Comparison of ENCODE assay signal across 12 mouse cellular contexts in genomic region chr2:115858246-115858645, GRCm38 (mm10).
A peak's percentile ranks its signal among the peaks of the same experiment; 100 is the strongest.
DNase-seq lines count a peak whose midpoint lies in the region; ATAC-seq and TF ChIP-seq lines count a peak whose summit lies in the region.
"Had no signal": no experiment of that assay in that cellular context is flagged by ENCODE, and none has a peak within 500 bp of the region (broad histone marks: within the 10 kb centered on the region; RNA-seq: fewer than 3 reads in every experiment).

No protein-coding gene starts in this region.

- no peak overlapping the region for H3K9ac ChIP-seq in heart, embryonic 11.5 days (ENCODE audit: low read depth, low read length)
- H3K9ac ChIP-seq in forebrain, embryonic 13.5 days = peak overlapping the region; percentile 60
- H3K9ac ChIP-seq in midbrain, embryonic 12.5 days (replicated peaks) = no peak overlapping the region
- H3K9ac ChIP-seq: lung, embryonic 15.5 days had no signal

- no peak for ATAC-seq in heart, embryonic 11.5 days (replicated peaks; ENCODE audit: insufficient number of reproducible peaks, low FRiP score, low TSS enrichment)
- ATAC-seq in forebrain, embryonic 13.5 days = no peak
- ATAC-seq in midbrain, embryonic 12.5 days (ENCODE audit: low FRiP score, low read depth) = no peak

- 10% methylated on average over 8 of the region's 8 CpGs for WGBS in heart, embryonic 11.5 days (ENCODE audit: insufficient replicate concordance)
- WGBS in forebrain, embryonic 13.5 days = 4% methylated on average over 8 of the region's 8 CpGs
- 2% methylated on average over 8 of the region's 8 CpGs for WGBS in midbrain, embryonic 12.5 days

- H3K36me3 ChIP-seq in heart, embryonic 11.5 days (ENCODE audit: control insufficient read depth, insufficient read depth, low read length) = no peaks in the 10 kb centered on the region
- no peaks in the 10 kb centered on the region for H3K36me3 ChIP-seq in E14TG2a.4 (ENCODE audit: insufficient read depth, low read length)
- peaks cover under 1% of the 10 kb centered on the region for H3K36me3 ChIP-seq in forebrain, embryonic 13.5 days (ENCODE audit: poor library complexity, severe bottlenecking)
- H3K36me3 ChIP-seq in midbrain, embryonic 12.5 days = no peaks in the 10 kb centered on the region
- H3K36me3 ChIP-seq: lung, embryonic 15.5 days had no signal

- no peak for DNase-seq in heart, postnatal 36 days
- DNase-seq in layer of hippocampus, adult 9-10 months (ENCODE audit: low spot score) = no peak
- no peak for DNase-seq in right cerebral cortex, postnatal 14 days
- DNase-seq in left cerebral cortex, adult 18-20 months (ENCODE audit: low spot score in 2 of 2) = no peak
- DNase-seq: B cell, adult 2 months; gastrocnemius, postnatal 25 days had no signal

- H3K4me2 ChIP-seq in heart, embryonic 11.5 days = peak overlapping the region; percentile 43
- H3K4me2 ChIP-seq in forebrain, embryonic 13.5 days = peak overlapping the region; percentile 62
- 0 out of 2 replicates have a peak overlapping the region, but pooled peaks have one; percentile 7 for H3K4me2 ChIP-seq in midbrain, embryonic 12.5 days (replicated peaks)
- H3K4me2 ChIP-seq: lung, embryonic 15.5 days had no signal

- H3K27ac ChIP-seq in heart, embryonic 11.5 days (ENCODE audit: low read depth, low read length) = no peak overlapping the region
- H3K27ac ChIP-seq in forebrain, embryonic 13.5 days = peak overlapping the region; percentile 94
- H3K27ac ChIP-seq in midbrain, embryonic 12.5 days (replicated peaks) = 0 out of 2 replicates have a peak overlapping the region, but pooled peaks have one; percentile 30
- H3K27ac ChIP-seq: lung, embryonic 15.5 days had no signal

- no peaks in the 10 kb centered on the region for H3K9me3 ChIP-seq in heart, embryonic 11.5 days (replicated peaks; ENCODE audit: control insufficient read depth, low read length)
- H3K9me3 ChIP-seq in E14TG2a.4 (ENCODE audit: low read length) = no peaks in the 10 kb centered on the region
- no peaks in the 10 kb centered on the region for H3K9me3 ChIP-seq in forebrain, embryonic 13.5 days (replicated peaks)
- no peaks in the 10 kb centered on the region for H3K9me3 ChIP-seq in midbrain, embryonic 12.5 days
- H3K9me3 ChIP-seq: lung, embryonic 15.5 days had no signal

- peaks cover 23% of the 10 kb centered on the region for H3K4me1 ChIP-seq in heart, embryonic 11.5 days (ENCODE audit: control insufficient read depth, insufficient read depth, low read length)
- peaks cover 55% of the 10 kb centered on the region for H3K4me1 ChIP-seq in E14TG2a.4 (replicated peaks; ENCODE audit: low read depth, low read length)
- peaks cover 68% of the 10 kb centered on the region for H3K4me1 ChIP-seq in forebrain, embryonic 13.5 days
- peaks cover 50% of the 10 kb centered on the region for H3K4me1 ChIP-seq in midbrain, embryonic 12.5 days

- no peak overlapping the region for H3K4me3 ChIP-seq in heart, embryonic 11.5 days (ENCODE audit: low read depth, low read length)
- H3K4me3 ChIP-seq in E14TG2a.4 (replicated peaks; ENCODE audit: low read length) = 0 out of 2 replicates have a peak overlapping the region, but pooled peaks have one; percentile 4
- peak overlapping the region; percentile 24 for H3K4me3 ChIP-seq in forebrain, embryonic 13.5 days
- H3K4me3 ChIP-seq in midbrain, embryonic 12.5 days = no peak overlapping the region
- H3K4me3 ChIP-seq: lung, embryonic 15.5 days; myocyte had no signal

- peaks cover 9% of the 10 kb centered on the region; the same call in 1 of the 2 replicates for H3K27me3 ChIP-seq in heart, embryonic 11.5 days (ENCODE audit: control insufficient read depth, insufficient read depth, low read length)
- H3K27me3 ChIP-seq in E14TG2a.4 (ENCODE audit: insufficient read depth, low read length) = peaks cover 88% of the 10 kb centered on the region
- peaks cover 10% of the 10 kb centered on the region; the same call in 1 of the 2 replicates for H3K27me3 ChIP-seq in forebrain, embryonic 13.5 days
- peaks cover 47% of the 10 kb centered on the region for H3K27me3 ChIP-seq in midbrain, embryonic 12.5 days

- intact Hi-C loops in heart, postnatal 36 days (cut with DNase I) = loop anchor here (5.0 to 10.0 kb wide), 6 partner anchors 276 to 1593 kb away; partner anchors contain the start of gene BC052040

- TF ChIP-seq CTCF in E14TG2a.4 (conservative IDR thresholded peaks at IDR 0.05; ENCODE audit: low read length) = no peak

Comparison
In these comparisons a context has a peak if more than half of its experiments do, and no peak if none do; other contexts are left out.
1. H3K4me2 ChIP-seq: peak in every context shown above with its lines; median percentile 62 in forebrain, embryonic 13.5 days; 43 in heart, embryonic 11.5 days; 7 in midbrain, embryonic 12.5 days.
2. H3K4me3 ChIP-seq: peak in E14TG2a.4 (single experiment) and forebrain, embryonic 13.5 days (single experiment); none in heart, embryonic 11.5 days (single experiment) and midbrain, embryonic 12.5 days (single experiment).